Mouse (Mus musculus) hindbrain, embryonic 15.5 days (tissue): ENCODE measurements around the gene Insr. TPM values are rescaled to one million over a fixed set of nuclear protein-coding genes. Genes with fewer than 3 reads are reported as not detected.

Experiments used
- ATAC-seq: fragments of 200-750 bp; cut with Nextera tagmentation; 2 replicates; pipeline ENCODE4 v1.8.0; 2017; ENCODE audit warnings: low read depth, moderate number of reproducible peaks, moderate TSS enrichment; ENCODE audit not compliant: low FRiP score
- H3K27ac ChIP-seq: fragments of 300-500 bp; sonication (generic); replicated peaks from 2 replicates; pipeline ENCODE4 v1.5.1; 2015; ENCODE audit warnings: mild to moderate bottlenecking, inconsistent platforms
- H3K27me3 ChIP-seq: fragments of 300-500 bp; sonication (generic); 2 replicates; pipeline ENCODE4 v1.6.1; 2015; ENCODE audit warnings: control low read depth, inconsistent platforms
- H3K36me3 ChIP-seq: fragments of 300-500 bp; sonication (generic); 2 replicates; pipeline ENCODE4 v1.6.1; 2015; ENCODE audit warnings: control low read depth, inconsistent platforms
- H3K4me1 ChIP-seq: fragments of 300-500 bp; sonication (generic); replicated peaks from 2 replicates; pipeline ENCODE4 v1.6.1; 2015; ENCODE audit warnings: control low read depth, inconsistent platforms
- H3K4me2 ChIP-seq: fragments of 300-500 bp; sonication (generic); 2 replicates; pipeline ENCODE4 v1.6.1; 2015; ENCODE audit warnings: moderate library complexity, mild to moderate bottlenecking, inconsistent platforms
- H3K4me3 ChIP-seq: fragments of 300-500 bp; sonication (generic); 2 replicates; pipeline ENCODE4 v1.5.1; 2015; ENCODE audit warnings: mild to moderate bottlenecking, inconsistent platforms
- H3K9ac ChIP-seq: fragments of 300-500 bp; sonication (generic); 2 replicates; pipeline ENCODE4 v1.6.1; 2015; ENCODE audit warnings: inconsistent platforms
- H3K9me3 ChIP-seq: fragments of 300-500 bp; sonication (generic); 2 replicates; pipeline ENCODE4 v1.6.1; 2016; ENCODE audit warnings: control low read depth, inconsistent platforms
- WGBS: fragments of 180-500 bp; shearing (Covaris S2); methylation state at CpG from one replicate; pipeline ENCODE4 v1.1.7; 2015; 5-methylcytosine and 5-hydroxymethylcytosine counted together
- polyA plus RNA-seq: library from polyadenylated mRNA; unstranded; fragments of >200 nt; fragmentation: Nextera tagmentation; extraction: Ambion mirVana; gene quantifications from 2 replicates; pipeline ENCODE4 v1.2.1, GENCODE M21; 2015

Insr gene
- polyA plus RNA-seq, 1 experiment from 2014 or later: 55.9 TPM

DNA sequence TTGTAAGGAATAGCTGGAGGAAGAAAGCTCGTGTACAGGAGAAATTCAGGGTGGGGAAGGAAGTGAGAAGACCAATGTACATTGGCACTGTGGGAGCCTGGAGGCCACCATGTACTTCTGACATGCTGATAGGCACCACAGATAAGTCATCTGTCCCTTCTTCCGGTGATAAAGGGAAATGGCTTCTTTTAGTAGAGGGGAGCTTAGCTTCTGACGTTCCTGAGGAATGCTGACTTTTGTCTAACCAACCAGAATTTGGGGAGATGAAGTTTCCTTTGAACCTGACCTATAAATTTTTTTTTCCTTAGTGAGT, 12.0 kb downstream of the Insr start:
- no peaks in the 10 kb centered on the region; the same call in 1 of the 2 replicates for H3K36me3 ChIP-seq
- no peak overlapping the region for H3K9ac ChIP-seq
- 94% methylated on average over 3 of the region's 3 CpGs for WGBS
- no peaks in the 10 kb centered on the region for H3K27me3 ChIP-seq
- no peak overlapping the region for H3K27ac ChIP-seq
- ATAC-seq: no peak
- no peaks in the 10 kb centered on the region for H3K4me1 ChIP-seq
- no peak overlapping the region for H3K4me3 ChIP-seq
- H3K4me2 ChIP-seq: no peak overlapping the region
- H3K9me3 ChIP-seq: no peaks in the 10 kb centered on the region

DNA sequence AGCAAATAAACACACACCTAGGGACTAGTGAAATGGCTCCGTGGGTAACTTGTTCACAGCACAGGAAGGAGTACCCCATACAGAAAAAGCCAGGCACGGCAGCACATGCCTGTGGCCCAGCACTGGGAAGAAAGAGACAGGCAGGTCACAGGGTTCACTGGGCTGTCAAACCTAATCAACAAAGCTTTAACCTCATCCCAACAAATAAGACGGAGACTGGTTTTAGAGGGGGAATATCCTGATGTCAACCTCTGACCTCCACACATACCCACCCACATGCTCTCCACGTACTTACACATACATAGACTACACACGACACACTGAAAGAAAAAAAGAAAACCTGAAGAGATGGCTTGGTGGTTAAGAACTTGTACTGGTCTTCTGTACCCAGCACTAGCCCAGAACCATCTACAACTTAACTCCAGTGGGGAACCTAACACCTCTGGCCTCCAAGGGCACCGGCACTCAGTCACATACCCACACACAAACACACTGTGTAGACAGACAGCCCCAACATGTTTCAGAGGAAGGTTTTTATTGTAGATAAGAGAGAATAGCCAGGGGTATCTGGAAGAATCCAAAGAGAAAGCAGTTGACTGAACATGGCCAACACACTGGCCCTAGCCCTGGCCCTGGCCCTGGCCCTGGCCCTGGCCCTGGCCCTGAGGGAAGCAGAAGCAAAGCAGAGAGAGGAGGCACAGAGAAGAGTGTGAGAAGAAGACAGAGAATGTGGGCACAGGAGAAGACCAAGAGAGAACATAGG, 12.6 kb downstream of the Insr start:
- no peaks in the 10 kb centered on the region for H3K27me3 ChIP-seq
- no peaks in the 10 kb centered on the region for H3K4me1 ChIP-seq
- 83% methylated on average over 6 of the region's 6 CpGs for WGBS
- H3K27ac ChIP-seq: no peak overlapping the region
- H3K4me3 ChIP-seq: no peak overlapping the region
- no peak overlapping the region for H3K4me2 ChIP-seq
- ATAC-seq: no peak
- no peaks in the 10 kb centered on the region; the same call in 1 of the 2 replicates for H3K36me3 ChIP-seq
- H3K9ac ChIP-seq: no peak overlapping the region
- no peaks in the 10 kb centered on the region for H3K9me3 ChIP-seq

DNA sequence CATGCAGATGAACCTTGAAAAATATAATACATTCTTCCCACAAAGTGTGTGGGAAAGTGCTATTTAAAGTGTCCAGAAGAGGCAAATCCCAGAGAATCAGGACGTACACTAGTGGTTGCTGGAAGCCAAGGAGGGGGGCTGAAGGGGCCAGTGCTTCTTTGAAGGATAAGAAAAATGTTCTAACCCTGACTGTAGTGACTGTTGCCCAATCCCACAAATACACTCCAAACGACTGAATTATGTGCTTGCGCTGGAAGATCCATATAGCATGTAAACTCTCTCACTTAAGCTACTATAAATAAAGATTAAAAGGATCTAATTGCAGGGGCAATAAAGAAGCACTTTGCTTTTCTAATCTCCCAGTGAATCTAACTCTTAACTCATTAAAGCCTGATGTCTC, 14.2 kb downstream of the Insr start:
- Histone ChIP-seq H3K27me3 (no peaks in the 10 kb centered on the region), H3K4me2 (no peak overlapping the region), H3K9ac (no peak overlapping the region), H3K36me3 (no peaks in the 10 kb centered on the region; the same call in 1 of the 2 replicates), H3K4me1 (no peaks in the 10 kb centered on the region; the same call in 1 of the 2 replicates), H3K4me3 (no peak overlapping the region), H3K9me3 (no peaks in the 10 kb centered on the region), H3K27ac (no peak overlapping the region)
- ATAC-seq: no peak
- WGBS: 74% methylated on average over 3 of the region's 3 CpGs

DNA sequence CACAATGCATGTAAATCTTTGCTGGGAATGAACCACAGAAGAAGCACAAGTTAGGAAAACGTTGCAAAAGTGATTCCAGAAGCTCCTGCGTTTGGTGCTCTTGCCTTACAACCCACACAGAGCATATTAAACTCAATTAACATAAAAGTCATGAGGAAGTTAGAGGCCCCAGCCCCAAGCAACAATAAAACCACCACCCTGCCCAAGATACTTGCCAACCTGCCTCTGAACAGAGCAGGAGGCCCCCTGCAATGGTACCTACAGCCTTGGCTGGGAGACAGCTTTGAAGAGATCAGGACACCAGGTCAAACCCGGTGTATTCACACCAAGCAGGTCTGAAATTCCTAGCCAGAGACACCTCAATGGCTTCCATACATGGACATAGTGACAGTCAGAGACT, 16.6 kb downstream of the Insr start:
- H3K27me3 ChIP-seq: no peaks in the 10 kb centered on the region
- H3K9ac ChIP-seq: no peak overlapping the region
- H3K4me3 ChIP-seq: no peak overlapping the region
- 93% methylated on average over 3 of the region's 3 CpGs for WGBS
- no peak for ATAC-seq
- H3K36me3 ChIP-seq: peaks cover 12% of the 10 kb centered on the region
- no peak overlapping the region for H3K4me2 ChIP-seq
- H3K4me1 ChIP-seq: no peaks in the 10 kb centered on the region; the same call in 1 of the 2 replicates
- H3K27ac ChIP-seq: no peak overlapping the region
- no peaks in the 10 kb centered on the region for H3K9me3 ChIP-seq

DNA sequence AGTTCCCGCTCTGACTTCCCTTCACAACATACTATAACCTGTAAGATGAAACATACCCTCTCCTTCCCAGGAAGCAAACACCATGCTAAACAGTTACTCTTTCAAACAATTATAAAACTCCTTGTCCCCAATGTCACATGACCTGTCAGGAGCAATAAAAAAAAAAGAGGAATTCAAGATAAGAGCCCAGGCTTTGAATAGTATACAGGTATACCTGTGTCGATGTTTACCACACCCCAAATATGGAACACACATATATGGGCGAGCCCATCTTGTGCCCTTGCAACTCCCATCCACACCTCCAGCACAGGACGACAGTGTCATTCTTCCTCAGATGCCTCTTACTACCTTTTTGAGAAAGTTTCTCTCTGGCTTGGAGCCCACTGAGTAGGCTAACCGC, 18.3 kb downstream of the Insr start:
- no peaks in the 10 kb centered on the region; the same call in 1 of the 2 replicates for H3K4me1 ChIP-seq
- H3K4me3 ChIP-seq: no peak overlapping the region
- H3K36me3 ChIP-seq: peaks cover 22% of the 10 kb centered on the region
- H3K9ac ChIP-seq: no peak overlapping the region
- ATAC-seq: no peak
- no peak overlapping the region for H3K27ac ChIP-seq
- no peaks in the 10 kb centered on the region for H3K9me3 ChIP-seq
- no peak overlapping the region for H3K4me2 ChIP-seq
- WGBS: 94% methylated on average over 5 of the region's 5 CpGs
- no peaks in the 10 kb centered on the region for H3K27me3 ChIP-seq

DNA sequence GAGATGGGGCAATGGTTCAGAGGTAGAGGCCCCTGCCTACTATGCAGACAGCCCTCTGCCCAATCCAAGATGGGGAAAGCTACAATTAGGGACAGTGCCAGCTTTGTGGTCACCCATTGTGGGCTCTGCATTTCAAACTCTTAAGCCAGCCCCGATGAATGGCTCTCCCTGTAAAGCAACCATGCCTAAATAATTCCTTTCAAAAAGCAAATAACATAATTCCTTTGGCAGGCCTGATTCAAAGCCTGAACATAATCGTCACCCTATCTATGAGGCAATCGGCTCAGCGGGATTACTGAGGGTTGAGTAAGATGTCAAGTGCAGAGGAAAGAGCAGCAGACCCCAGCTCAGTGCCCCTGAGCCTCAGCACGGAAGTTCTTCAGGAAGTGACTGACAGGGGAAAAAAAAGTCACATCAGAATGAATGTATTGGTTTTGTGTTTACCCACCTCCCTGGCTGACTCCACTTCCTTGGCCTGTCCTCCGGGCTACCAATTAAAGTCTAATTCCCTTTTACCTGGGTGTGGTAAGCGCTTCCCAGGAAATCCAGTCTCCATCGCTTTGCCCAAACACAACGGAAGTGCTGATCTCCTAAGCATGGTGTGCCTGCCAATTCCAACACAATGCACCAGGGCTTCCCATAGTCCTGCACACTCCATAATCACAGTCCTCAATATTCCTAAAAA, 19.1 kb downstream of the Insr start:
- Histone ChIP-seq H3K9me3 (no peaks in the 10 kb centered on the region), H3K27me3 (no peaks in the 10 kb centered on the region), H3K36me3 (peaks cover 22% of the 10 kb centered on the region), H3K4me1 (no peaks in the 10 kb centered on the region; the same call in 1 of the 2 replicates), H3K27ac (no peak overlapping the region; the same call in 1 of the 2 replicates), H3K4me2 (no peak overlapping the region), H3K9ac (no peak overlapping the region), H3K4me3 (no peak overlapping the region)
- ATAC-seq: peak; percentile 57; the same call in 1 of the 2 replicates
- WGBS: 55% methylated on average over 9 of the region's 9 CpGs

DNA sequence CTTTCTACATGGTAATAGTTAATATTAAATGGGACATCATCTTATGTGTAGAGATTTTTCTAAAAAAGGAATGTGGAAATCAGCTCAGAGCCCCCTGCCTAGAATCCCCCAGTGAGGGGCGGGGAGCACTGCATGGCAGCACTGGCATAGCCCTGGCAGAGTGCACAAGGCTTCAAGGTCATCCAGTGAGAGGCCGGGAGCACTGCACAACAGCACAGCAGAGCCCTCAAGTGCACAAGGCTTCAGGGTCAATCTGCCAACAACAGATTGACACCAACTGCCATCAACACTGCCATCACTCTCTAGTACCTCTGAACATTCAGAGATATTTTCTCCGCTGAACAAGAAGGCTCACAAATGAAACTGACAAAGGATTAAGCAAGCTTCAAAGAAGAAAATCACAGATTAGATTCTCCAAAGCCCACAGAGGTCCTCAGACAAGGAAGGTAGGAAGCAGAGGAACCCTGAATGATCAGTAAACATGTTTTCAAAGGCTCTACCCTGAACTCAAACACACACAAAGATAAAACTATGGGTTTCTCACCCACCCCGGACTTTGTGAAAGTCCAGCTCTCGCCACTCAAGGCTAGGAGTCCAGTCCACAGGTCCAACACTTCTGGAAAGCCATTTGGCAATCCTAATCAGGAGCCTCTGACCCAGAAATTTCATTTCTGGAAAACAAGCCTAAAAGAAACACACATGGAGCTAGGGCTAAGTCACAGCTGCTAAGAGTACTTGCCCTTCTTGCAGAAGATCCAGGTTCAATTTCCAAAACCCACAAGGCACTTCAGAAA, 23.1 kb downstream of the Insr start:
- Histone ChIP-seq H3K4me2 (no peak overlapping the region), H3K9ac (no peak overlapping the region), H3K4me1 (no peaks in the 10 kb centered on the region; the same call in 1 of the 2 replicates), H3K9me3 (no peaks in the 10 kb centered on the region), H3K4me3 (no peak overlapping the region), H3K36me3 (peaks cover 35% of the 10 kb centered on the region), H3K27ac (no peak overlapping the region), H3K27me3 (no peaks in the 10 kb centered on the region)
- no peak for ATAC-seq
- WGBS: 92% methylated on average over 5 of the region's 5 CpGs

DNA sequence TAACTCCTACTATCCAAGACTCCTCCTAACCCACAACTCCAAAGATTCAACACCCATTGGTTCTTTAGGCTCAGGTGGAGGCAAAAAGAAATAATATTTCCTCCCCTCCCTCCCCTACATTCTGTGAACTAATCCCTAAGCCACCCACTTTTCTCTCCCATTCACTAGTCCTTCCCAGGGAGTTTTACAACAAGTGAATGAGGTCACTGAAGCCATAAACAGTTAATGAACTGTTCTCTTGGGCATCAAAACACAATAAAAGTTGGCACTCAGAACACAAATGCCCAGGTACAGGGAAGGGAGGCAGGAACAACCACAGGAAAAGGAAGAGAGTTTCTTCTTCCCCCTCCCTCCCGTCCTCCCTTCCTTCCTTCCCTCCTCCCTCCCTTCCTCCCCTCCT, 24.1 kb downstream of the Insr start:
- 77% methylated on average over 1 of the region's 1 CpGs for whole genome bisulfite sequencing
- no peak overlapping the region for H3K4me2 ChIP-seq

DNA sequence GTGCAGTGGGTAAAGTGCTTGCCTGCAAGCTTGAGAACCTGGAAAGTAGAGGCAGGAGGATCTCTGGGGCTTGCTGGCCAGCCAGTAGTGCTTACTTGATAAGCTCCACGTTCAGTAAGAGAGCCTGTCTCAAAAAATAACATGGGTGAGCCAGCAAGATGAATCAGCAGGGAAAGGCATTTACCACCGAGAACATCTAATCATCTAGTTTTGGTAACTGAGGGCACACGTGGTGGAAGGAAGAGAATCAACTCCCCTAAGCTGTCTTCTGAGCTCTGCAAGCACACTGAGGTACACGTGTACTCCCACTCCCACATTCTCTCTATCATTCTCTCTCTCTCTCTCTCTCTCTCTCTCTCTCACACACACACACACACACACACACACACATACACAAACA, 26.2 kb downstream of the Insr start:
- Histone ChIP-seq H3K9me3 (no peaks in the 10 kb centered on the region), H3K4me1 (no peaks in the 10 kb centered on the region), H3K27me3 (no peaks in the 10 kb centered on the region), H3K27ac (no peak overlapping the region), H3K9ac (no peak overlapping the region), H3K4me3 (no peak overlapping the region), H3K36me3 (peaks cover 32% of the 10 kb centered on the region), H3K4me2 (no peak overlapping the region)
- WGBS: 93% methylated on average over 4 of the region's 4 CpGs
- no peak for ATAC-seq

More for the DNA sequence above, 24.1 kb downstream of the Insr start:
- peaks cover 40% of the 10 kb centered on the region for H3K36me3 ChIP-seq
- H3K27me3 ChIP-seq: no peaks in the 10 kb centered on the region
- H3K4me3 ChIP-seq: no peak overlapping the region
- no peaks in the 10 kb centered on the region; the same call in 1 of the 2 replicates for H3K4me1 ChIP-seq
- no peak for ATAC-seq
- no peak overlapping the region for H3K27ac ChIP-seq
- H3K9me3 ChIP-seq: no peaks in the 10 kb centered on the region
- no peak overlapping the region for H3K9ac ChIP-seq

DNA sequence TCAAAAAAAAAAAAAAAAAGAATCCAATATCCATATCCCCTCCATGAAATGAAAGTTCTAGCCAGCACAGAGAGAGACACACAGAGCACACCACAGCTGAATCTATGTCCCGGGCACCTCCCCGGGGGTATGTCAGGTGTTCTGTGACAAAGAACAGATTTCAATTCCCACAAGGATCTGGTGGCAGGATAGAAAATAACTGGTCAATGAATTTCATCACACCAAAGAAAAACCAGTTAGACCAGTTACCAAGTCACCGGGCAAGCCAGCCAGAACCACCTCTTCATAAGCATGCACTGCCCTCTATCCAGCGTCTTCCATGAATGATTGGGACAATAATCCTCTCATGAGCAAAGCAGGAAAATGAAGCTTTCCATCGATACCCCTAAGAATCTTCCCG, 26.8 kb downstream of the Insr start:
- Histone ChIP-seq H3K36me3 (peaks cover 27% of the 10 kb centered on the region), H3K4me2 (no peak overlapping the region), H3K4me3 (no peak overlapping the region), H3K27ac (no peak overlapping the region), H3K9ac (no peak overlapping the region), H3K9me3 (no peaks in the 10 kb centered on the region), H3K27me3 (no peaks in the 10 kb centered on the region), H3K4me1 (no peaks in the 10 kb centered on the region)
- 94% methylated on average over 6 of the region's 6 CpGs for WGBS
- no peak for ATAC-seq

DNA sequence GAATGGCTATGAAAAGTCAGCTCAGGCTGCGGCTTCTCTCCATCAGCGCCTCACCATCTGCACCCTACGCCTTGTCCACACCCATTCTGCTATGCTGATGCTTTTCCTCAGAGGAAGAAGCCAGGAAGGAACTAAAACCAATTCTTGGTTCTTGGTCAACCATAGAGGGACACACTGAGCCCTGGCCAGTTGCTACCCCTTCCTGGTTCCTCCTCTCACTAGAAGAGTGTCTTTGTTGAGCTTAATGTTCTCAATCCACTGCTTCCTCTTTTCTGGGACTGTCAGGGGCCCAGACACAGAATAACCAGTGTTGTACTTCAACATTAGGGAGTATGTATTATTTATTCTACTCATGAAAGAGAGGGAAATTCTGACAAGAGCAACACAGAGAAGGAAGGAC, 28.3 kb downstream of the Insr start:
- peaks cover 18% of the 10 kb centered on the region for H3K36me3 ChIP-seq
- H3K4me2 ChIP-seq: no peak overlapping the region
- no peak overlapping the region for H3K4me3 ChIP-seq
- ATAC-seq: no peak
- no peaks in the 10 kb centered on the region for H3K4me1 ChIP-seq
- no peaks in the 10 kb centered on the region for H3K9me3 ChIP-seq
- WGBS: 99% methylated on average over 3 of the region's 3 CpGs
- H3K9ac ChIP-seq: no peak overlapping the region
- H3K27me3 ChIP-seq: no peaks in the 10 kb centered on the region
- no peak overlapping the region for H3K27ac ChIP-seq

DNA sequence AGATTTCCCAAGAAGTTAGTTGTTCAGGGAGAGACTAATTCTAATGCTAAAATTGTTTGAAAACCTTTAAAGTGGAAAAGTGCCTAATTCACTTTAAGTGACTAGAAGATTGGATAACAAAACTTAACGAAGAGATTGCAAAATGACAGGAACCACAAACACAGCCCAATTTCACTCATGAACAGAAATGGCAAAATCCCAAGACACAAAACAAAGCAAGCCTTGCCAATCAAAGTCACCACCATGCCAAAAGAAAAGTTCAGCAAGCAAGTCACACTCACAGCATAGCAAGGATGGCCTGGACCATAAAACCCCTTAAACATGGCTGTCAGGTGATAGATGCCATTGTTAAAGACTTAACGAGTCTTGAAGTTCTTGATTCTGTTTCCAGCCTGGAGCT, 29.5 kb downstream of the Insr start:
- Histone ChIP-seq H3K9ac (no peak overlapping the region), H3K27me3 (no peaks in the 10 kb centered on the region), H3K4me3 (no peak overlapping the region), H3K9me3 (no peaks in the 10 kb centered on the region), H3K4me2 (no peak overlapping the region), H3K36me3 (peaks cover 18% of the 10 kb centered on the region), H3K4me1 (no peaks in the 10 kb centered on the region), H3K27ac (no peak overlapping the region)
- no peak for ATAC-seq
- 67% methylated on average over 2 of the region's 2 CpGs for WGBS
